Mouse (Mus musculus) olfactory bulb, adult 2 months (tissue): ENCODE data around the gene Siva1.

Source experiments
- CTCF ChIP-seq: fragments of 200-500 bp; IDR thresholded peaks from 2 replicates; pipeline ENCODE4 v1.5.1; 2012; ENCODE audit warnings: low read depth, mild to moderate bottlenecking, low read length, moderate library complexity; ENCODE audit not compliant: insufficient read depth
- POLR2A ChIP-seq: fragments of 200-500 bp; IDR thresholded peaks from 2 replicates; pipeline ENCODE4 v1.6.1; 2012; ENCODE audit warnings: mild to moderate bottlenecking, low read depth, low read length, moderate library complexity; ENCODE audit not compliant: insufficient read depth

DNA sequence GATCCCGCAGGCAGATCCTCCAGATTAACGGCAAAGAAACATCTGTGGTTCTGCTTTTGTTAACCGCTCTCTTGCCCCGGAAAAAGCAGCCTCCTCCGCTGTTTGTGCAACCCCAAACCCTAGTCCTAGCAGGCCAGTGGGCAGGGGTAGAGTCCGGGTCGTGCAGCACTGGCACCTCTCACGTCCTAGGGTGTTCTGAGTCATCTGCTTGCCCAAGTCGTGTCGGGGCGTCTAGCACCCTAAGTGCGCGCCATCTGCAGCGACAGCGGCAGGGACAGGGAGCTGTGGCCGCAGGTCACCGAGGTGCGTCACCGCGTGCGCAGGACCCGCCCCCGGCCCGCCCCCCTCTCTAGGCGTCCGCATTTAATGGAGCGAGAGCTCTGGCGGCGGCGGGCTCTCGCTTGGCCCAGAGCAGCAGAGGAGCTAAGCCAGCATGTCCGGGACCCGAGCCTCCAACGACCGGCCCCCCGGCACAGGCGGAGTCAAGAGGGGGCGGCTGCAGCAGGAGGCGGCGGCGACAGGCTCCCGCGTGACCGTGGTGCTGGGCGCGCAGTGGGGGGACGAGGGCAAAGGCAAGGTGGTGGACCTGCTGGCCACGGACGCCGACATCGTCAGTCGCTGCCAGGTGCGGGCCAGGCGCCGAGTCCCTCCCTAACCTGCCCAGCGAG, 24.7 kb upstream of the Siva1 start, which contains the start of gene Adssl1:
- TF ChIP-seq POLR2A, result peak; percentile 56
- TF ChIP-seq CTCF, result no peak
